Mouse (Mus musculus): ENCODE measurements at regions not wholly inside any gene's neighbourhood (a gene's known extent, or its start where the extent isn't known, plus 50 kb on each side); places are given as distances from the start of the nearest gene placed in this dataset.

- Histone ChIP-seq H3K4me2 (replicated peaks) (no peak overlapping the region), H3K27me3 (no peaks in the 10 kb centered on the region), H3K36me3 (no peaks in the 10 kb centered on the region), H3K27ac (no peak overlapping the region), H3K4me1 (no peaks in the 10 kb centered on the region), H3K9ac (no peak overlapping the region), H3K4me3 (no peak overlapping the region), H3K9me3 (replicated peaks) (no peaks in the 10 kb centered on the region)
- WGBS, result 93% methylated on average over 4 of the region's 4 CpGs
- no peak for ATAC-seq (ENCODE audit: low FRiP score)
Measured at GRCm38 (mm10) chr4:29145242-29145641, 332.3 kb downstream of the Epha7 start.

- no peaks in the 10 kb centered on the region for H3K36me3 ChIP-seq
- H3K9me3 ChIP-seq (replicated peaks), result no peaks in the 10 kb centered on the region
- ATAC-seq (ENCODE audit: low FRiP score), result no peak
- no peak overlapping the region for H3K4me3 ChIP-seq
- no peak overlapping the region for H3K27ac ChIP-seq
- WGBS, result 65% methylated on average over 6 of the region's 6 CpGs
- H3K27me3 ChIP-seq, result no peaks in the 10 kb centered on the region
- no peaks in the 10 kb centered on the region for H3K4me1 ChIP-seq
- no peak overlapping the region for H3K9ac ChIP-seq
- H3K4me2 ChIP-seq (replicated peaks), result no peak overlapping the region
Measured at GRCm38 (mm10) chr4:29152134-29152867, 339.4 kb downstream of the Epha7 start.

GRCm38 (mm10) chr4:29182494-29182893 is 369.6 kb downstream of the Epha7 start:
- Histone ChIP-seq H3K27me3 (no peaks in the 10 kb centered on the region), H3K36me3 (no peaks in the 10 kb centered on the region), H3K27ac (no peak overlapping the region), H3K4me3 (no peak overlapping the region), H3K4me2 (replicated peaks) (no peak overlapping the region), H3K9me3 (replicated peaks) (no peaks in the 10 kb centered on the region), H3K4me1 (no peaks in the 10 kb centered on the region), H3K9ac (no peak overlapping the region)
- no peak for ATAC-seq (ENCODE audit: low FRiP score)
- 85% methylated on average over 2 of the region's 2 CpGs for WGBS

- H3K9ac ChIP-seq, result no peak overlapping the region
- no peaks in the 10 kb centered on the region for H3K27me3 ChIP-seq
- H3K4me3 ChIP-seq, result no peak overlapping the region
- no peaks in the 10 kb centered on the region for H3K36me3 ChIP-seq
- no peaks in the 10 kb centered on the region for H3K9me3 ChIP-seq (replicated peaks)
- no peak for ATAC-seq (ENCODE audit: low FRiP score)
- H3K4me1 ChIP-seq, result no peaks in the 10 kb centered on the region
- no peak overlapping the region for H3K4me2 ChIP-seq (replicated peaks)
- no peak overlapping the region for H3K27ac ChIP-seq
Measured at GRCm38 (mm10) chr4:29183411-29183810, 370.5 kb downstream of the Epha7 start.

GRCm38 (mm10) chr4:29183818-29184217 is 370.9 kb downstream of the Epha7 start:
- no peak overlapping the region for H3K9ac ChIP-seq
- no peak overlapping the region for H3K27ac ChIP-seq
- H3K9me3 ChIP-seq (replicated peaks), result no peaks in the 10 kb centered on the region
- no peaks in the 10 kb centered on the region for H3K4me1 ChIP-seq
- H3K4me2 ChIP-seq (replicated peaks), result no peak overlapping the region
- no peaks in the 10 kb centered on the region for H3K36me3 ChIP-seq
- H3K27me3 ChIP-seq, result no peaks in the 10 kb centered on the region
- no peak for ATAC-seq (ENCODE audit: low FRiP score)
- H3K4me3 ChIP-seq, result no peak overlapping the region
- 86% methylated on average over 2 of the region's 2 CpGs for WGBS

GRCm38 (mm10) chr4:29200976-29201375 is 388.0 kb downstream of the Epha7 start:
- no peak for ATAC-seq (ENCODE audit: low FRiP score)
- H3K9ac ChIP-seq, result no peak overlapping the region
- H3K4me3 ChIP-seq, result no peak overlapping the region
- no peak overlapping the region for H3K27ac ChIP-seq
- no peaks in the 10 kb centered on the region for H3K9me3 ChIP-seq (replicated peaks)
- H3K4me2 ChIP-seq (replicated peaks), result no peak overlapping the region
- H3K27me3 ChIP-seq, result no peaks in the 10 kb centered on the region
- H3K36me3 ChIP-seq, result no peaks in the 10 kb centered on the region
- no peaks in the 10 kb centered on the region for H3K4me1 ChIP-seq
